Mouse (Mus musculus): ENCODE results near the gene Ubtd1. TPM values are rescaled to one million over a fixed set of nuclear protein-coding genes. Genes with fewer than 3 reads are reported as not detected.

Gene Ubtd1
- polyA plus RNA-seq, 1 experiment from 2014 or later: 6.9 TPM

DNA sequence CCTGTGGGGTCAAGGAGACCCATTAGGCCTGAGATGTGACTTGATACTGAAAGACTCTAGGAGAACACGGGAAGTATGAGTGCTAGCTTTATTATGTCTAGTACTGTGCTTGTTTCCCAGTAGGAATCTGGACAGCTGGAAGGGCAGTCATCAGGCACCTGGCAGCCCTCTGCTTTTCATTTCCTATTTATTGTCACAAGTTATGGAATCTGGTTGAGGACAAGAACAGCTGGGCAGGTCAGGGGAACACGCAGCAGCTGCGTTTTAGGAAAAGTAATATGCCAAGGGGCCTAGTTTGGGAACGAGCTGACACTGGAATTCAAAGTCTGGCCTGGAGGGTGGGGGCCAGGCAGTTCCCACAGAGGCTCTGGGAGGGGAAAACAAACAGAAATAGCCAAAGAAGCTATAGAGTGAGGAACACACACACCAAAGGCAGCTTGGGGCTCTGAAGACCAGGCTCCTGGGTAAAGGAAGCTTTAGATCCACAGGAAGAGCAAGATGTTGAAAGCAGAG, 18.9 kb downstream of the Ubtd1 start:
- Histone ChIP-seq H3K36me3 (ENCODE audit: control insufficient read depth, insufficient read depth, low read length) (no peaks in the 10 kb centered on the region), H3K4me1 (ENCODE audit: control insufficient read depth, insufficient read depth, low read length) (no peaks in the 10 kb centered on the region), H3K4me2 (no peak overlapping the region), H3K27ac (ENCODE audit: low read depth, low read length) (no peak overlapping the region), H3K27me3 (ENCODE audit: control insufficient read depth, insufficient read depth, low read length) (no peaks in the 10 kb centered on the region), H3K9me3 (ENCODE audit: control insufficient read depth, low read length) (no peaks in the 10 kb centered on the region), H3K4me3 (ENCODE audit: low read depth, low read length) (no peak overlapping the region), H3K9ac (ENCODE audit: low read length) (no peak overlapping the region)
- 74% methylated on average over 4 of the region's 4 CpGs for WGBS
- ATAC-seq (ENCODE audit: low FRiP score) (no peak), DNase-seq (ENCODE audit: low spot score, missing footprints) (no peak)

GRCm38 (mm10) chr19:42001253-42001980, 19.9 kb downstream of the Ubtd1 start:
- 93% methylated on average over 12 of the region's 12 CpGs for WGBS
- H3K4me2 ChIP-seq: no peak overlapping the region
- no peak for DNase-seq (ENCODE audit: low spot score, missing footprints)
- no peak overlapping the region for H3K9ac ChIP-seq (ENCODE audit: low read length)
- H3K4me1 ChIP-seq (ENCODE audit: control insufficient read depth, insufficient read depth, low read length): no peaks in the 10 kb centered on the region
- H3K36me3 ChIP-seq (ENCODE audit: control insufficient read depth, insufficient read depth, low read length): no peaks in the 10 kb centered on the region
- H3K27me3 ChIP-seq (ENCODE audit: control insufficient read depth, insufficient read depth, low read length): no peaks in the 10 kb centered on the region
- H3K4me3 ChIP-seq (ENCODE audit: low read depth, low read length): no peak overlapping the region
- ATAC-seq (ENCODE audit: low FRiP score): no peak
- H3K27ac ChIP-seq (ENCODE audit: low read depth, low read length): no peak overlapping the region
- H3K9me3 ChIP-seq (ENCODE audit: control insufficient read depth, low read length): no peaks in the 10 kb centered on the region

- Histone ChIP-seq H3K27me3 (ENCODE audit: control insufficient read depth, insufficient read depth, low read length) (no peaks in the 10 kb centered on the region), H3K36me3 (ENCODE audit: control insufficient read depth, insufficient read depth, low read length) (no peaks in the 10 kb centered on the region), H3K4me2 (no peak overlapping the region), H3K4me1 (ENCODE audit: control insufficient read depth, insufficient read depth, low read length) (no peaks in the 10 kb centered on the region), H3K27ac (ENCODE audit: low read depth, low read length) (no peak overlapping the region), H3K9me3 (ENCODE audit: control insufficient read depth, low read length) (no peaks in the 10 kb centered on the region), H3K9ac (ENCODE audit: low read length) (no peak overlapping the region), H3K4me3 (ENCODE audit: low read depth, low read length) (no peak overlapping the region)
- ATAC-seq (ENCODE audit: low FRiP score) (no peak), DNase-seq (ENCODE audit: low spot score, missing footprints) (no peak)
- WGBS: 88% methylated on average over 6 of the region's 6 CpGs
These were observed 22.7 kb downstream of the Ubtd1 start for GRCm38 (mm10) chr19:42004258-42004657.

- Histone ChIP-seq H3K27me3 (ENCODE audit: control insufficient read depth, insufficient read depth, low read length) (no peaks in the 10 kb centered on the region), H3K9me3 (ENCODE audit: control insufficient read depth, low read length) (no peaks in the 10 kb centered on the region), H3K27ac (ENCODE audit: low read depth, low read length) (no peak overlapping the region), H3K4me2 (no peak overlapping the region), H3K4me1 (ENCODE audit: control insufficient read depth, insufficient read depth, low read length) (no peaks in the 10 kb centered on the region), H3K9ac (ENCODE audit: low read length) (no peak overlapping the region), H3K4me3 (ENCODE audit: low read depth, low read length) (no peak overlapping the region), H3K36me3 (ENCODE audit: control insufficient read depth, insufficient read depth, low read length) (no peaks in the 10 kb centered on the region)
- WGBS: 79% methylated on average over 3 of the region's 3 CpGs
- DNase-seq (ENCODE audit: low spot score, missing footprints) (no peak), ATAC-seq (ENCODE audit: low FRiP score) (no peak)
These were observed 24.1 kb downstream of the Ubtd1 start for GRCm38 (mm10) chr19:42005616-42006015.

DNA sequence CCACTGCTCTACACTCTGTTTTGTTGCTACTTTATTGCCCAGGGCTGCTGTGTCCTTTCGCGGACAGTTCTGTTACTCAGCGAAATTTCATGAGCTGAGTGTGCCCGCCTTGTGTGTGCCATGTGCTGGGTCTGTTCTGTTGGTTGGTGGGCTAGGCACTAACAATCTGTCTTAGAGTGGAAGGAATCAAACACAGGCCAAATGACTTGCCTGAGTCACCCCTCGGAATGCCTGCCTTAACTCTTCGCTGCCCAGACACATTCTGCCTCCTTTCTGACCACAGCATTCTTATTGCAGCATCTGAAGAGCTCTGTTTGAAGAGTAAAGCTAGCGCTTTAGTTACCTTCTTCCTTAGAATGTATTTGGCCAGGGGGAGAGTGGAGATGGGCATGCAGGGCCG, 25.0 kb downstream of the Ubtd1 start:
- no peak for DNase-seq (ENCODE audit: low spot score, missing footprints)
- no peak for ATAC-seq (ENCODE audit: low FRiP score)
- Histone ChIP-seq H3K27me3 (ENCODE audit: control insufficient read depth, insufficient read depth, low read length) (no peaks in the 10 kb centered on the region), H3K36me3 (ENCODE audit: control insufficient read depth, insufficient read depth, low read length) (no peaks in the 10 kb centered on the region), H3K4me1 (ENCODE audit: control insufficient read depth, insufficient read depth, low read length) (no peaks in the 10 kb centered on the region), H3K4me2 (no peak overlapping the region), H3K9me3 (ENCODE audit: control insufficient read depth, low read length) (no peaks in the 10 kb centered on the region), H3K27ac (ENCODE audit: low read depth, low read length) (no peak overlapping the region), H3K4me3 (ENCODE audit: low read depth, low read length) (no peak overlapping the region), H3K9ac (ENCODE audit: low read length) (no peak overlapping the region)
- WGBS: 73% methylated on average over 8 of the region's 8 CpGs

DNA sequence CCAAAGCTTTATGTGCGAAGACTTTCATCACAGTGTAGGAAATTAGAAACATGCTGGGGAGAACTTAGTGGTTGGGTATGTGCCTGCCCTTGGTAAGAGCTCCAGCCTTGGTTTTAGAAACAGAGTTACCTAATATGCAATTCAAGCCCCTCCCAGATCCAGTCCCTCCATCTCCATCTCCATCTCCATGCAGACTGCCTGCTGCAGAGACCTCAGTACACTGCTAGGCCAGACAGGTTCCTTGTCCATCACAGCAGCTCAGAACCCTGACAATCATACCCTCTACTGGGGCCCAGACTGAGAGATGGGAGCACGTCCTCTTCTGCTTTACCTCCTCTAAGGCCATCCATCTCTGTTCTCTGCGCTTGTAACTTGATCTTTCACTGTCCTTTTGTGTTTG, 27.0 kb downstream of the Ubtd1 start:
- Histone ChIP-seq H3K27ac (ENCODE audit: low read depth, low read length) (no peak overlapping the region), H3K36me3 (ENCODE audit: control insufficient read depth, insufficient read depth, low read length) (no peaks in the 10 kb centered on the region), H3K9me3 (ENCODE audit: control insufficient read depth, low read length) (no peaks in the 10 kb centered on the region), H3K4me2 (no peak overlapping the region), H3K9ac (ENCODE audit: low read length) (no peak overlapping the region), H3K4me1 (ENCODE audit: control insufficient read depth, insufficient read depth, low read length) (no peaks in the 10 kb centered on the region), H3K27me3 (ENCODE audit: control insufficient read depth, insufficient read depth, low read length) (no peaks in the 10 kb centered on the region), H3K4me3 (ENCODE audit: low read depth, low read length) (no peak overlapping the region)
- no peak for DNase-seq (ENCODE audit: low spot score, missing footprints)
- 69% methylated on average over 3 of the region's 3 CpGs for WGBS
- no peak for ATAC-seq (ENCODE audit: low FRiP score)

DNA sequence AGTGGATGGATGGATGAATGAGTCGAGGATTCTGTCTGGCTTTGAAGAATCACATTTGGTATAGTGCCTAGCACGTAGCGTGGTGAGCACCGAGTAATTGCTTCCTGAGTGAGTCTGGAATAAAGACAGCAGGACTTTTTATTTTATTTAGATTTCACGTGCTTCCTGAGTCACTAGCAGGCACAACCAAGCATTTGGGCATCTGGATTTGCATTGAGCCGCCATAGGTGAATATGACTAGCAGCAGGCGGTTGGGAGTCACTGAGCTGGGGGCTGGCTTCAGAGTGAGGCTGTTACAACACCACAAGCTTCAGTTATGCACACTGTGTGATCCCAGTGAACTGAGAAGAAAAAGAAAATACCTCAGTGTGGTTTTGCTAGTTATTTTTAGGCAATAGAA, 27.5 kb downstream of the Ubtd1 start:
- no peaks in the 10 kb centered on the region for H3K36me3 ChIP-seq (ENCODE audit: control insufficient read depth, insufficient read depth, low read length)
- H3K9me3 ChIP-seq (ENCODE audit: control insufficient read depth, low read length): no peaks in the 10 kb centered on the region
- H3K4me2 ChIP-seq: no peak overlapping the region
- no peak overlapping the region for H3K9ac ChIP-seq (ENCODE audit: low read length)
- no peak overlapping the region for H3K4me3 ChIP-seq (ENCODE audit: low read depth, low read length)
- no peaks in the 10 kb centered on the region for H3K27me3 ChIP-seq (ENCODE audit: control insufficient read depth, insufficient read depth, low read length)
- WGBS: 79% methylated on average over 7 of the region's 7 CpGs
- no peaks in the 10 kb centered on the region for H3K4me1 ChIP-seq (ENCODE audit: control insufficient read depth, insufficient read depth, low read length)
- DNase-seq (ENCODE audit: low spot score, missing footprints) (peak; percentile 60), ATAC-seq (ENCODE audit: low FRiP score) (no peak)
- no peak overlapping the region for H3K27ac ChIP-seq (ENCODE audit: low read depth, low read length)

- Histone ChIP-seq H3K27me3 (ENCODE audit: control insufficient read depth, insufficient read depth, low read length) (no peaks in the 10 kb centered on the region), H3K4me3 (ENCODE audit: low read depth, low read length) (no peak overlapping the region), H3K36me3 (ENCODE audit: control insufficient read depth, insufficient read depth, low read length) (no peaks in the 10 kb centered on the region), H3K4me2 (no peak overlapping the region), H3K27ac (ENCODE audit: low read depth, low read length) (no peak overlapping the region), H3K9me3 (ENCODE audit: control insufficient read depth, low read length) (no peaks in the 10 kb centered on the region), H3K9ac (ENCODE audit: low read length) (0 out of 2 replicates have a peak overlapping the region, but pooled peaks have one; percentile 5), H3K4me1 (ENCODE audit: control insufficient read depth, insufficient read depth, low read length) (no peaks in the 10 kb centered on the region)
- 44% methylated on average over 4 of the region's 4 CpGs for WGBS
- ATAC-seq (ENCODE audit: low FRiP score) (no peak), DNase-seq (ENCODE audit: low spot score, missing footprints) (no peak)
These were observed 28.9 kb downstream of the Ubtd1 start for GRCm38 (mm10) chr19:42010436-42010835.

DNA sequence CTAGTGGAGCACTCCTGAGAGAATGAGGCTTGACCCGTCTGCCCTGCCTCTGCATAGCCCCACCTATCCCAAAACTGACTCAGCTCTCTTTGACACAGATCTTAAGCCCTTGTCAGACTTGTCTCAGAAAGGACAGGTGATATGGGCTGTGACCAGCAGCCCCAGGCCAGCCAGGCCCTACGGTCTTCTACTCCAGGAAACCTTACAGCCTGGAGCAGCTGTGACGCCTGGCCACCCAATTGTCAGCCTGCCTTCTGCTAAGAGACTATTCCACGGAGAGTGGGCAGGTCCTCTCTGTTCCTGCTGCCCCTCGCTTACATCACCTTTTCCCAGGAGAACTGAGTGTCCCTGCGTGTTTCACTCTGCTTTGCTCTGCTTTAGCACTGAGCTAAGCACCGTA, 29.6 kb downstream of the Ubtd1 start:
- ATAC-seq (ENCODE audit: low FRiP score): no peak
- DNase-seq (ENCODE audit: low spot score, missing footprints): peak; percentile 14
- Histone ChIP-seq H3K27me3 (ENCODE audit: control insufficient read depth, insufficient read depth, low read length) (no peaks in the 10 kb centered on the region), H3K36me3 (ENCODE audit: control insufficient read depth, insufficient read depth, low read length) (no peaks in the 10 kb centered on the region), H3K9ac (ENCODE audit: low read length) (no peak overlapping the region), H3K4me1 (ENCODE audit: control insufficient read depth, insufficient read depth, low read length) (no peaks in the 10 kb centered on the region), H3K27ac (ENCODE audit: low read depth, low read length) (no peak overlapping the region), H3K9me3 (ENCODE audit: control insufficient read depth, low read length) (no peaks in the 10 kb centered on the region), H3K4me2 (no peak overlapping the region), H3K4me3 (ENCODE audit: low read depth, low read length) (no peak overlapping the region)
- WGBS: 81% methylated on average over 7 of the region's 7 CpGs
